Mouse (Mus musculus): ENCODE measurements at regions not wholly inside any gene's neighbourhood (a gene's known extent, or its start where the extent isn't known, plus 50 kb on each side); places are given as distances from the start of the nearest gene placed in this dataset.

GRCm38 (mm10) chr10:102689966-102690365, 177.9 kb downstream of the Rassf9 start:
- no peak for DNase-seq

DNA sequence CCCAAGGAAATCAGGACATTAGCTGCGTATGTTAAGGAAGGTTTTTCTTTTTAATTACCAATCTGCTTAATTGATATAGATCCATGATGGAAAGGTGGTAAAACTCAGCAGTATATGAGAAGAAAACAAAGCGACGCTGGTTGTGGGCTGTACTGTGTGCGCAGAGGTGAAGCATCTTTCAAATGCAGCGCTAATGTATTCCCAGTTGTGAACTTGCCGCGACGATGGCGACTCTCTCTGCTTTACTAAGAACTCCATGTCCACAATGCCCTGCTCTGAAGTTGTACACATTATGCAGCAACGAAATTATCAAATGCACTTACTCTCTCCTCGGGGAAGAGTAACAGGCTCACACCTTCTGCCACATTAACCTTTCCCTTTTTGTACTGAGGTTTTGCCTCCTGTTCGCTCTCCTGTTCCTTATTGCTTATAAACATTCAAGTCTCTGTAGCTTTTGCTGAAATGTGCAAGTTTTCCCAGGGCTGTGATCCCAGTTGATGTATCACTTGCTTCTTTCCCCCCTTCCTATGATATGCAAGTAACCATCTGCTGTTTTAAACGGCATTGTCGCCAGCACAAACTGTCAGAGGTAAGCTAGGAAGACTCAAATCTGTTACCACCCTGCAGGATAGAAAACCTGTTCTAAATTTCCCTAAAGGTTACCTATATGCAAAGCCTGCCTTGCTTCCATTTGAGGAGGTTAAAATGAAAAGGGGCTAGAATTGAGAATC, 174.8 kb downstream of the Rassf9 start:
- DNase-seq = no peak

DNA sequence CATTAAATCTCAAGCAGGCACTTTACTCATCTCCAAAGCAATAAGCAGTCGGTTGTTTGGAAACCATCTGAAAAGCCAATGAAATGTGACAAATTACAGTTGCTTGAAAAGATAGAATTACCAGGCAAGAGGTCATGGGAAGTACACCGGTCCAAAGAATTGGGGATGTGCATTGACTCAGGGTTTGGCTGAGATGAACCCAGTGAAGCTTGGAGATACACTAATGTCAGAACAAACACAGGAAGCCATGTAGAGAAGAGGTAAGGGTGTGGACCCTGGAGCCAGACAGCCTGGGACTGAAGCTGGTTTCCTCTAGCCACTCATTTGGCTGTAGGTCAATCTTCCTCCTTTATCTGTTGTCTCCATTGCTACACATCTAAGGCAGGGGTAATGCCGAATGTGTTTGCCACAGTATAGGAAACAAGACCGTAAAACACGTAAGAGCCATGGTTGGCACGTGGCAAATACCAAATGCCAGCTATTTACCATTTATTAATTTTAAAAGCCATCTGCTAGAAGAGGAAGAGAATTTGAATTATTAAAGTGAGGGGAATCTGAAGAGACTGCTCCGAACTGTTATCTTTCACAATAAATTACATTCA, 173.9 kb downstream of the Rassf9 start:
- no peak for DNase-seq

- DNase-seq = no peak
Measured at GRCm38 (mm10) chr10:102667359-102667758, 155.3 kb downstream of the Rassf9 start.

DNA sequence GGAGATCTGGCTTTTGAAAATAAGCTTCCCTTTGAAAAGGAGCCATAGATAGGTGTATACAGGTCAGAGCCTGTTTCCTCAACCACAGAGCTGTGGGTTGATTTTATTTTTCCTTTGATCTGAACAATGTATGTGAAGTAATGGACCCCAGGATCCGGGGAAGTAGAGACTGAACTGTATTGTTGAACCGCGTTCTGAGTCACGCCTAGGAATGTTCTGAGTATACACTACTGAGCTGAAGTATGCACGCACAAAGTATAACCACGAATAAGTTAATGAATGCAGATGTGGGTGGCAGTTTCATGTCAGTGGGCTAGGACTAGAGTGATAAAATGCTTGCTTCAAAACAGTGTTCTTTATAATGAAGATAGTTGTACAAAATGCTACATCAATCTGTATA, 147.7 kb downstream of the Rassf9 start:
- no peak for DNase-seq

DNA sequence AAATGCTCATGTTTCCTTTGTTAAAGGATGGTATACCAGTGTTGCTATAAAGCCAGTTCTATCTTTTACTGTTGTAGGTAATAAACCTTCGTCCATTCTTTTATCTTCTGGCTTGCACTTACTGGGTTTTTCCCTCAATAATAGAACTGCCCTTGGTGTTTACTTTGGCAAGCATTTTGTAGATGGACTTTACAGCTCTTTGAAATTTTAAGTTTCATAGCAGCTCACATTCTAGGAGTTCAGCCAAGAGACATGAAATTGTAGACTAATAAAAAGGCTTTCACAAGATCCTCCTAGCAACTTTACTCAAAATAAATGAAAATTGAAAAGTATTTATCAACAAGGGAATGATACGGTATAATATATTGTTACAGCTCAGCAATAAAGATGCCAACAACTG, 124.5 kb downstream of the Rassf9 start:
- no peak for DNase-seq

DNA sequence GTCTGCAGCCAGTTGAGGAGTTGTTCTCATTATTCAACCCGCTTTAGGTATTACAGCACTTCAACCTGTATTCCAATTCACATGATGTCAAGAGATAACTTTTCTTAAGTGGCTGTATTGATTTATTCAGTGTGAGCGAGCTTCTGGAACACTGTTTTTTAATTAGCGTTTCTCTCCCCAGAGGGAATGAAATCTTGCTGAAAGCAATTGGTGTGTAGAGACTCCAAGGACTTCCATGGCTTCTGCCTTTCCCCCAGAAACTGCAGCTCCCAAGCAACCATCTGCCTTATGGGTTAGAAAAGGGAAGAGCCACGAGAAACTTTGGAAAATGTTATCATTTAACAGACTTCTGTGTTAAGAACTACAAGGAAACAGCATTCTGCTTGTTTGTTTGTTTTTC, 121.4 kb downstream of the Rassf9 start:
- DNase-seq = no peak

- DNase-seq = no peak
Measured at GRCm38 (mm10) chr10:102628609-102629008, 116.6 kb downstream of the Rassf9 start.

GRCm38 (mm10) chr10:102623895-102624294, 111.9 kb downstream of the Rassf9 start:
- DNase-seq = no peak

- no peak for DNase-seq
Measured at GRCm38 (mm10) chr10:102622583-102623008, 110.6 kb downstream of the Rassf9 start.

- peak; percentile 21 for DNase-seq
Measured at GRCm38 (mm10) chr10:102618711-102619110, 106.7 kb downstream of the Rassf9 start.

DNA sequence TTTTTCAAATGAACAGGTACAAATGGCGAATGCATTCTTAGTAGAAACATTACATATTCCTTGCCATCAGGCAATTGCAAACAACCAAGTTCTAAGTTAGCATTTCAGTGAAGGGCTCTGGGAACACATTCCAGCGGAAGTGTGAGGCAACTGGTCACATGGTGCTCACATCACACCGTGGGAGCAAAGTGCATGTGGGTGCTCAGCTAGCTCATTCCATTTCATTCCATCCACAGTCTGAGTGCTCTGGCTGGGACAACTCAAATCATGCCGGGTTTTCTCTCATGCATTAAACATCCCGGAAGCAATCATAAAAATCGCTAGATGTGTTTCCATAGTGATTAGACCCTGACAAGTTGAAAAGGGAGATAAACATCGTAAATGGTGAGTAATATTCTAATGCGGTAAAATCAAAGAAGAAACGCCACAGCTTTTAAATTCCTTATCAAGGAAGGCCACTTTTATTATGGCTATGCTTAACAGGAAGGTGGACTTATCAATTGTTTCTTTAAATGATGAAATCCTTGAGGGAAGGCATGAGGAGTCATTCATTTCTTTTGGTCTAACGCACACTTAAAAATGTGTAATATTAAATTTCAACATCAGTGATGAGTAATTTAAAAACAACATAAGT, 104.1 kb downstream of the Rassf9 start:
- DNase-seq = no peak
